Mouse (Mus musculus) CH12.LX (cell line): ENCODE data around the gene Taar8a. TPM values are rescaled to one million over a fixed set of nuclear protein-coding genes. Genes with fewer than 3 reads are reported as not detected.
"Not testable (repeated sequence)": the region's sequence is repeated elsewhere in the genome, so short reads cannot be mapped to it uniquely, and the experiment has no call there.

Experiments used
- DNase-seq: peaks from one replicate; pipeline ENCODE4 v3.0.0-alpha.2; 2013; ENCODE audit errors: extremely low read depth
- H3K27ac ChIP-seq: 2 replicates; pipeline ENCODE4 v1.5.1; 2012; ENCODE audit warnings: low read depth, mild to moderate bottlenecking, control low read depth, moderate library complexity; ENCODE audit not compliant: insufficient read depth
- H3K27me3 ChIP-seq: replicated peaks from 2 replicates; pipeline ENCODE3; 2012; ENCODE audit warnings: inconsistent platforms
- H3K36me3 ChIP-seq, 2 experiments: replicated peaks in 1 of 2; 2 replicates each; pipeline versions ENCODE3 to v1.6.1; 2012; ENCODE audit warnings: inconsistent platforms in 1 of 2, low read length in 1 of 2, mild to moderate bottlenecking in 1 of 2, mixed read lengths in 1 of 2, moderate library complexity in 1 of 2; ENCODE audit not compliant: control insufficient read depth in 1 of 2, insufficient read depth in 1 of 2
- H3K4me1 ChIP-seq, 2 experiments: 2 replicates each; pipeline ENCODE4 v1.6.1; 2012; ENCODE audit warnings: inconsistent platforms in 1 of 2, moderate library complexity in 1 of 2; ENCODE audit not compliant: insufficient read depth in 2 of 2, control insufficient read depth in 1 of 2
- H3K4me2 ChIP-seq: 2 replicates; pipeline ENCODE4 v1.6.1; 2012; ENCODE audit warnings: low read depth, mild to moderate bottlenecking, control low read depth; ENCODE audit not compliant: poor library complexity, insufficient read depth, severe bottlenecking
- H3K4me3 ChIP-seq, 3 experiments: fragments of 150-350 bp in 1 of 3; sonication (generic) in 1 of 3; replicated peaks in 1 of 3; 2 replicates each; pipeline versions ENCODE3 to v1.5.1; 2011 to 2012; ENCODE audit warnings: low read depth in 2 of 3, low read length in 2 of 3, mild to moderate bottlenecking in 2 of 3, moderate library complexity in 2 of 3, control low read depth in 1 of 3, improper control_type of control experiment in 1 of 3, inconsistent platforms in 1 of 3, mixed read lengths in 1 of 3; ENCODE audit not compliant: poor library complexity in 1 of 3
- H3K79me2 ChIP-seq: replicated peaks from 2 replicates; pipeline ENCODE4 v1.6.1; 2012; ENCODE audit warnings: mild to moderate bottlenecking, moderate library complexity; ENCODE audit not compliant: control insufficient read depth, poor library complexity, insufficient read depth, severe bottlenecking; ENCODE audit errors: extremely low read depth
- H3K9ac ChIP-seq: 2 replicates; pipeline ENCODE4 v1.6.1; 2012; ENCODE audit warnings: low read depth, mild to moderate bottlenecking, control low read depth, moderate library complexity; ENCODE audit not compliant: insufficient read depth
- H3K9me3 ChIP-seq: replicated peaks from 2 replicates; pipeline ENCODE3; 2012; ENCODE audit warnings: low read length, inconsistent platforms, mixed read lengths
- CHD1 ChIP-seq: IDR thresholded peaks from 2 replicates; pipeline ENCODE4 v1.6.1; 2012; ENCODE audit warnings: low read depth, low read length, improper control_type of control experiment, inconsistent platforms
- CHD2 ChIP-seq: IDR thresholded peaks from 2 replicates; pipeline ENCODE4 v1.6.1; 2011; ENCODE audit warnings: low read length, improper control_type of control experiment
- E2F4 ChIP-seq: IDR thresholded peaks from 2 replicates; pipeline ENCODE4 v1.6.1; 2011; ENCODE audit warnings: low read depth, low read length, improper control_type of control experiment; ENCODE audit not compliant: insufficient replicate concordance
- ELF1 ChIP-seq: IDR thresholded peaks from 2 replicates; pipeline ENCODE4 v1.6.1; 2014; ENCODE audit warnings: low read depth, mild to moderate bottlenecking, inconsistent platforms, low read length, improper control_type of control experiment
- EP300 ChIP-seq: IDR thresholded peaks from 2 replicates; pipeline ENCODE4 v1.6.1; 2011; ENCODE audit warnings: low read length, improper control_type of control experiment
- ETS1 ChIP-seq: conservative IDR thresholded peaks from 2 replicates; pipeline ENCODE4 v1.6.1; 2012; ENCODE audit warnings: low read depth, mild to moderate bottlenecking, inconsistent platforms, low read length, improper control_type of control experiment, moderate library complexity
- IRF4 ChIP-seq: IDR thresholded peaks from 2 replicates; pipeline ENCODE4 v1.6.1; 2014; ENCODE audit warnings: low read depth, mild to moderate bottlenecking, inconsistent platforms, low read length, improper control_type of control experiment
- JUN ChIP-seq: IDR thresholded peaks from 2 replicates; pipeline ENCODE4 v1.6.1; 2011; ENCODE audit warnings: low read depth, mild to moderate bottlenecking, low read length, improper control_type of control experiment, moderate library complexity; ENCODE audit not compliant: insufficient read depth
- JUND ChIP-seq: conservative IDR thresholded peaks from 2 replicates; pipeline ENCODE4 v1.6.1; 2011; ENCODE audit warnings: low read depth, low read length, improper control_type of control experiment
- MAFK ChIP-seq: IDR thresholded peaks from 2 replicates; pipeline ENCODE4 v1.6.1; 2011; ENCODE audit warnings: low read length, improper control_type of control experiment; ENCODE audit not compliant: insufficient replicate concordance
- MAX ChIP-seq: IDR thresholded peaks from 2 replicates; pipeline ENCODE4 v1.6.1; 2011; ENCODE audit warnings: low read length, improper control_type of control experiment
- MXI1 ChIP-seq: IDR thresholded peaks from 2 replicates; pipeline ENCODE4 v1.6.1; 2011; ENCODE audit warnings: mild to moderate bottlenecking, low read depth, low read length, improper control_type of control experiment
- MYC ChIP-seq: IDR thresholded peaks from 2 replicates; pipeline ENCODE4 v1.6.1; 2011; ENCODE audit warnings: low read depth, mild to moderate bottlenecking, improper control_type of control experiment, low read length
- NELFE ChIP-seq: IDR thresholded peaks from 2 replicates; pipeline ENCODE4 v1.6.1; 2011; ENCODE audit warnings: low read depth, low read length, improper control_type of control experiment
- NRF1 ChIP-seq: IDR thresholded peaks from 2 replicates; pipeline ENCODE4 v1.6.1; 2014; ENCODE audit warnings: low read depth, mild to moderate bottlenecking, inconsistent platforms, low read length, improper control_type of control experiment, moderate library complexity
- PAX5 ChIP-seq: IDR thresholded peaks from 2 replicates; pipeline ENCODE4 v1.6.1; 2012; ENCODE audit warnings: low read length, inconsistent platforms, mixed read lengths
- POLR2A ChIP-seq: IDR thresholded peaks from 2 replicates; pipeline ENCODE4 v1.6.1; 2011; ENCODE audit warnings: low read depth, mild to moderate bottlenecking, improper control_type of control experiment, low read length
- RCOR1 ChIP-seq: conservative IDR thresholded peaks from 2 replicates; pipeline ENCODE4 v1.6.1; 2012; ENCODE audit warnings: low read depth, mild to moderate bottlenecking, inconsistent platforms, low read length, improper control_type of control experiment
- SIN3A ChIP-seq: IDR thresholded peaks from 2 replicates; pipeline ENCODE4 v1.6.1; 2012; ENCODE audit warnings: low read length, improper control_type of control experiment, inconsistent platforms
- TCF12 ChIP-seq: IDR thresholded peaks from 2 replicates; pipeline ENCODE4 v1.6.1; 2014; ENCODE audit warnings: low read depth, mild to moderate bottlenecking, inconsistent platforms, low read length, improper control_type of control experiment
- USF1 ChIP-seq: IDR thresholded peaks from 2 replicates; pipeline ENCODE4 v1.6.1; 2014; ENCODE audit warnings: low read depth, mild to moderate bottlenecking, inconsistent platforms, low read length, improper control_type of control experiment
- USF2 ChIP-seq: conservative IDR thresholded peaks from 2 replicates; pipeline ENCODE4 v1.6.1; 2011; ENCODE audit warnings: low read depth, low read length, improper control_type of control experiment
- ZC3H11A ChIP-seq: IDR thresholded peaks from 2 replicates; pipeline ENCODE4 v1.6.1; 2012; ENCODE audit warnings: low read depth, mild to moderate bottlenecking, inconsistent platforms, low read length, improper control_type of control experiment
- ZKSCAN1 ChIP-seq: IDR thresholded peaks from 2 replicates; pipeline ENCODE4 v1.6.1; 2012; ENCODE audit warnings: low read depth, inconsistent platforms, low read length, improper control_type of control experiment, borderline replicate concordance
- ZMIZ1 ChIP-seq: IDR thresholded peaks from 2 replicates; pipeline ENCODE4 v1.6.1; 2012; ENCODE audit warnings: low read depth, mild to moderate bottlenecking, inconsistent platforms, low read length, improper control_type of control experiment
- ZNF384 ChIP-seq: IDR thresholded peaks from 2 replicates; pipeline ENCODE4 v1.6.1; 2012; ENCODE audit warnings: low read depth, low read length, improper control_type of control experiment, inconsistent platforms
- dilution Hi-C: fragments of 300-500 bp; cut with MboI; formaldehyde crosslinking; loops from 2 replicates; pipeline ENCODE4 v1.14.3; 2020; ENCODE audit warnings: low sequenced_read_pairs; ENCODE audit not compliant: extremely low pct_unique_long_range_greater_than_20kb, extremely low pct_ligation_motif_present
- in situ Hi-C: fragments of 300-500 bp; cut with MboI; formaldehyde crosslinking; loops from 3 replicates; pipeline ENCODE4 v1.14.3; 2019; ENCODE audit warnings: low sequenced_read_pairs, low pct_ligation_motif_present, low pct_unique_long_range_greater_than_20kb, mixed read lengths
- polyA plus RNA-seq: library from polyadenylated mRNA; unstranded; fragments of >175 nt; gene quantifications from 2 replicates; pipeline ENCODE4 v1.2.1, GENCODE M21; 2012; ENCODE audit warnings: low read depth; ENCODE audit not compliant: insufficient read length
- total RNA-seq, 2 experiments: library from RNA; depleted of rRNA; stranded (reverse); fragments of 300-350 nt in 1 of 2; fragments of >200 nt in 1 of 2; gene quantifications; 2 replicates each; pipeline ENCODE4 v1.2.3; 2012 to 2014

Taar8a gene
- not detected in 2 replicates for total RNA-seq (2012; rRNA removed)
- total RNA-seq (2014; rRNA removed), result not detected in 2 replicates
- not detected in 2 replicates for polyA plus RNA-seq

GRCm38 (mm10) chr10:24076200-24076599 is at the start of gene Taar8a:
Gene Taar8a, plus strand, starts transcription at chr10:24076500.
- DNase-seq, H3K36me3 ChIP-seq, H3K79me2 ChIP-seq, H3K27me3 ChIP-seq, H3K4me1 ChIP-seq, H3K9ac ChIP-seq, dilution Hi-C loops, H3K9me3 ChIP-seq, H3K27ac ChIP-seq, in situ Hi-C loops, H3K4me2 ChIP-seq, H3K4me3 ChIP-seq: not testable (repeated sequence)

GRCm38 (mm10) chr10:24026922-24027321 is 49.4 kb upstream of the Taar8a start, which contains the start of gene Taar7d:
Gene Taar7d, plus strand, starts transcription at chr10:24027222.
- TF ChIP-seq NELFE (no peak), CHD2 (no peak), ELF1 (no peak), EP300 (no peak), USF1 (no peak), ETS1 (no peak), MYC (no peak), NRF1 (no peak), USF2 (no peak), E2F4 (no peak)
- in situ Hi-C loops, result no loop called here
- dilution Hi-C loops, result no loop called here

GRCm38 (mm10) chr10:24031347-24031746 is 45.0 kb upstream of the Taar8a start:
- 0 out of 2 replicates have a peak overlapping the region, but pooled peaks have one; percentile 50 for H3K4me2 ChIP-seq
- H3K27ac ChIP-seq, result no peak overlapping the region
- no peaks in the 10 kb centered on the region for H3K79me2 ChIP-seq
- no peaks in the 10 kb centered on the region for H3K27me3 ChIP-seq
- H3K9ac ChIP-seq, result no peak overlapping the region
- H3K9me3 ChIP-seq, result no peaks in the 10 kb centered on the region
- dilution Hi-C loops, result no loop called here
- peak; percentile 35 for DNase-seq
- in situ Hi-C loops, result no loop called here
- no peak overlapping the region for H3K4me3 ChIP-seq
- H3K36me3 ChIP-seq, result no peaks in the 10 kb centered on the region
- peaks cover 0 to 5% of the 10 kb centered on the region in 2 experiments; a peak in 2 of 4 replicates for H3K4me1 ChIP-seq
- TF ChIP-seq POLR2A, result no peak
- peak; percentile 66 for TF ChIP-seq JUND
- TF ChIP-seq MYC, result no peak
- TF ChIP-seq MXI1, result no peak
- no peak for TF ChIP-seq CHD1
- TF ChIP-seq SIN3A, result no peak
- TF ChIP-seq JUN, result peak; percentile 91
- TF ChIP-seq EP300, result peak; percentile 33; the same call in 1 of the 2 replicates
- TF ChIP-seq NRF1, result no peak
- TF ChIP-seq MAX, result no peak
- TF ChIP-seq CHD2, result no peak
- TF ChIP-seq ZC3H11A, result no peak
- TF ChIP-seq RCOR1, result no peak
- TF ChIP-seq TCF12, result no peak
- peak; percentile 43; the same call in 1 of the 2 replicates for TF ChIP-seq MAFK
- no peak for TF ChIP-seq ZKSCAN1
- peak; percentile 81 for TF ChIP-seq IRF4
- TF ChIP-seq PAX5, result no peak
- no peak for TF ChIP-seq ZNF384
- no peak for TF ChIP-seq ZMIZ1

More at GRCm38 (mm10) chr10:24026922-24027321, 49.4 kb upstream of the Taar8a start, which contains the start of gene Taar7d:
- DNase-seq, result no peak
- Histone ChIP-seq H3K36me3 (no peaks in the 10 kb centered on the region), H3K4me2 (no peak within 1 kb of the TSS), H3K27ac (no peak within 1 kb of the TSS), H3K9ac (no peak within 1 kb of the TSS), H3K79me2 (no peaks in the 10 kb centered on the region), H3K27me3 (no peaks in the 10 kb centered on the region), H3K4me3 (no peak within 1 kb of the TSS), H3K9me3 (peaks cover 2% of the 10 kb centered on the region), H3K4me1 (peaks cover 0 to 8% of the 10 kb centered on the region in 2 experiments; a peak in 2 of 4 replicates)
